In the genomic region with DNA sequence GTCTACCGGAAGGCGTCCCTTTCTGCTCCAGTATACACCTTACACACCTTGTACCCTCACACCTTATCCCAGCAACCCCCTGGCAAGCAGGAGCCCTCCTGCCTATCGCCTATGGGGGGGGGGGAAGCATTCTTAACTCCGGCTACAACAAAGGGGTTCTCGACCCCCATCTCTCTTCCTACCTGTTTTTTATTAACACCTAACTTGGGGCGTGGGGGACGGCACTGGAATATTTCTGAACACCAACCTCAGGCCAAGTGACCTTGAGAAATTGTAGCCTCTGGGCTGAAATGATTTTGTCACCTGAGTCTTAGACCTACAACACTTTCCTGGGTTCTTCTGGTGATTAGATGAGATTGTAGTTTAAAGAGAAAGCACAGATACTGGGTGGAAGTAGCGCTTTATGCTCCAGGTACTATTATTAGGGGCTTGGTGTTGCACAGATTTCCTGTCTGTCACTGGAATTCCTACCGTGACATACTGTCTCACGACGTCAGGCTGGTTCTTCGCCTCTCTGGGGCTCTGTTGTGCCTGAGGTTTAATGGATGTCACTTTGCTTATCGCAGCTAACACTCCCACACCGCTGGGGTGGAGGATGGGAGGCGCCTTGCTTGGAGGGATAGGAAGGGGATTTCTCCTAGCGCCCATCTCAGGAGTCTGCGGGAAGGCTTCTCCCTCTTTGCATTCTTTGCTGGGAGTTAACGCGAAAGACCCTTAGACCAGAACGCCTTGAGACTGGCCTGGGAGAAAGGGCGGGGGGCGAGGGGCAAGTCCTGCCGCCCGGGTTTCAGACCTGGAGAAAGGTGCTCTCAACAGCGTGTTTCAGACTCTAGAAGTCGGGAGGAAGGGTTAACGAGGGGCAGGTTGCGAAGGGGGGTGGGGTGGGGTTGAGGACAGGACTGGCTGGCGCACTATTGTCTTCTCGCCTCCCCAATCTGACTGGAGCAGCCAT, we compare ENCODE assay signal across 10 mouse cellular contexts. TPM values are rescaled to one million over a fixed set of nuclear protein-coding genes. Genes with fewer than 3 reads are reported as not detected.
A peak's percentile ranks its signal among the peaks of the same experiment; 100 is the strongest.
DNase-seq lines count a peak whose midpoint lies in the region; ATAC-seq and TF ChIP-seq lines count a peak whose summit lies in the region.
"Had no signal": no experiment of that assay in that cellular context is flagged by ENCODE, and none has a peak within 500 bp of the region (broad histone marks: within the 10 kb centered on the region; RNA-seq: fewer than 3 reads in every experiment).

No protein-coding gene starts in this region.

- H3K36me3 ChIP-seq in heart, embryonic 14.5 days (ENCODE audit: control insufficient read depth, insufficient read depth, low read length) = no peaks in the 10 kb centered on the region
- H3K36me3 ChIP-seq in ES-E14 (ENCODE audit: control insufficient read depth, insufficient read depth, low read length, poor library complexity, severe bottlenecking) = no peaks in the 10 kb centered on the region
- H3K36me3 ChIP-seq in forebrain, embryonic 14.5 days (ENCODE audit: control insufficient read depth, insufficient read depth, low read length) = 0 out of 2 replicates have a peak, but pooled peaks cover 3% of the 10 kb centered on the region
- no peaks in the 10 kb centered on the region for H3K36me3 ChIP-seq in midbrain, embryonic 11.5 days (ENCODE audit: control insufficient read depth, insufficient read depth, low read length)

- ATAC-seq in heart, embryonic 14.5 days (ENCODE audit: insufficient number of reproducible peaks, insufficient read depth, low FRiP score, low read depth) = no peak
- ATAC-seq in forebrain, embryonic 14.5 days = no peak
- ATAC-seq in midbrain, embryonic 11.5 days (ENCODE audit: low FRiP score) = no peak

- 6% methylated on average over 30 of the region's 30 CpGs for WGBS in heart, embryonic 14.5 days
- WGBS in forebrain, embryonic 14.5 days = 3% methylated on average over 29 of the region's 30 CpGs
- WGBS in midbrain, embryonic 11.5 days = 2% methylated on average over 30 of the region's 30 CpGs
- WGBS in lung, adult 2 months = 8% methylated on average over 30 of the region's 30 CpGs
- 7% methylated on average over 30 of the region's 30 CpGs for WGBS in cerebellum, adult 2 months

- in situ Hi-C loops in ES-E14 (cut with MboI; ENCODE audit: low sequenced_read_pairs in 2 of 2, unreplicated experiment in 2 of 2) = loop anchor here (5.0 to 25.0 kb wide), 6 partner anchors 91 to 979 kb away; a partner anchor contains a TSS

- no peak overlapping the region for H3K27ac ChIP-seq in heart, embryonic 14.5 days (replicated peaks in 1 of 2; ENCODE audit: control insufficient read depth in 1 of 2, insufficient read depth in 1 of 2, low read depth in 2 of 2, low read length in 2 of 2)
- no peak overlapping the region for H3K27ac ChIP-seq in ES-E14 (ENCODE audit: insufficient read depth, low read depth, low read length, poor library complexity, severe bottlenecking)
- peak overlapping the region; percentile 93 for H3K27ac ChIP-seq in forebrain, embryonic 14.5 days (ENCODE audit: low read depth, low read length)
- peak overlapping the region; percentile 17; the same call in 1 of the 2 replicates for H3K27ac ChIP-seq in midbrain, embryonic 11.5 days (ENCODE audit: low read depth, low read length)
- no peak overlapping the region for H3K27ac ChIP-seq in cerebellum, adult 2 months (ENCODE audit: insufficient read depth, low read length)
- H3K27ac ChIP-seq: left cerebral cortex, adult 2 months had no signal

- H3K4me2 ChIP-seq in heart, embryonic 14.5 days (ENCODE audit: low read length) = peak overlapping the region; percentile 86
- H3K4me2 ChIP-seq in forebrain, embryonic 14.5 days (ENCODE audit: low read length) = peak overlapping the region; percentile 68
- peak overlapping the region; percentile 65 for H3K4me2 ChIP-seq in midbrain, embryonic 11.5 days

- H3K9ac ChIP-seq in heart, embryonic 14.5 days (ENCODE audit: low read length) = no peak overlapping the region; the same call in 1 of the 2 replicates
- H3K9ac ChIP-seq in ES-E14 (ENCODE audit: insufficient read depth, low read depth, low read length, poor library complexity, severe bottlenecking) = no peak overlapping the region
- H3K9ac ChIP-seq in forebrain, embryonic 14.5 days (ENCODE audit: low read length) = peak overlapping the region; percentile 80
- 0 out of 2 replicates have a peak overlapping the region, but pooled peaks have one; percentile 13 for H3K9ac ChIP-seq in midbrain, embryonic 11.5 days (ENCODE audit: low read length)

- peak overlapping the region; percentile 7 to 26; a peak in 2 of 4 replicates for H3K4me3 ChIP-seq in heart, embryonic 14.5 days (ENCODE audit: control insufficient read depth in 1 of 2, insufficient read depth in 1 of 2, low read depth in 1 of 2, low read length in 2 of 2)
- peak overlapping the region; percentile 5; a peak in 2 of 4 replicates for H3K4me3 ChIP-seq in ES-E14 (ENCODE audit: insufficient read depth in 1 of 2, low read depth in 1 of 2, low read length in 2 of 2, poor library complexity in 1 of 2, severe bottlenecking in 1 of 2)
- peak overlapping the region; percentile 48 for H3K4me3 ChIP-seq in forebrain, embryonic 14.5 days (ENCODE audit: low read depth, low read length)
- H3K4me3 ChIP-seq in midbrain, embryonic 11.5 days (ENCODE audit: low read depth, low read length) = peak overlapping the region; percentile 16
- no peak overlapping the region for H3K4me3 ChIP-seq in lung, adult 2 months (replicated peaks; ENCODE audit: extremely low read depth, low read depth, low read length)
- H3K4me3 ChIP-seq in cerebellum, adult 2 months (replicated peaks; ENCODE audit: insufficient read depth, low read depth, low read length) = no peak overlapping the region
- H3K4me3 ChIP-seq: left cerebral cortex, adult 2 months had no signal

- H3K4me1 ChIP-seq in heart, embryonic 14.5 days (ENCODE audit: control insufficient read depth in 2 of 2, insufficient read depth in 2 of 2, low read length in 2 of 2) = peaks cover 42 to 61% of the 10 kb centered on the region in 2 experiments
- peaks cover 0 to 17% of the 10 kb centered on the region in 2 experiments; a peak in 3 of 4 replicates for H3K4me1 ChIP-seq in ES-E14 (ENCODE audit: control insufficient read depth in 2 of 2, insufficient read depth in 2 of 2, low read length in 2 of 2, poor library complexity in 1 of 2)
- peaks cover 10% of the 10 kb centered on the region for H3K4me1 ChIP-seq in forebrain, embryonic 14.5 days (ENCODE audit: control insufficient read depth, insufficient read depth, low read length)
- H3K4me1 ChIP-seq in midbrain, embryonic 11.5 days (ENCODE audit: control insufficient read depth, insufficient read depth, low read length) = peaks cover 55% of the 10 kb centered on the region
- H3K4me1 ChIP-seq in lung, adult 2 months (ENCODE audit: control insufficient read depth, insufficient read depth, low read length) = no peaks in the 10 kb centered on the region; the same call in 1 of the 2 replicates
- no peaks in the 10 kb centered on the region for H3K4me1 ChIP-seq in cerebellum, adult 2 months (ENCODE audit: control insufficient read depth, insufficient read depth, low read length)

- intact Hi-C loops in heart, postnatal 14 days (cut with DNase I) = loop anchor here (10.0 kb wide), 1 partner anchor 311 kb away; no protein-coding TSS in a partner anchor

- no peaks in the 10 kb centered on the region for H3K9me3 ChIP-seq in heart, embryonic 14.5 days (ENCODE audit: control insufficient read depth, low read length)
- no peaks in the 10 kb centered on the region for H3K9me3 ChIP-seq in ES-E14 (ENCODE audit: control insufficient read depth, insufficient read depth, low read depth, low read length)
- no peaks in the 10 kb centered on the region for H3K9me3 ChIP-seq in forebrain, embryonic 14.5 days (replicated peaks; ENCODE audit: control insufficient read depth, low read length)
- H3K9me3 ChIP-seq in midbrain, embryonic 11.5 days (ENCODE audit: control insufficient read depth, low read length) = no peaks in the 10 kb centered on the region

- no peak for DNase-seq in heart, postnatal 14 days
- no peak for DNase-seq in ES-E14 (ENCODE audit: low read depth, low spot score)
- peak; percentile 54 for DNase-seq in forebrain, embryonic 14.5 days (ENCODE audit: low spot score)
- peak; percentile 95 for DNase-seq in midbrain, embryonic 11.5 days (ENCODE audit: low spot score, missing footprints)
- DNase-seq in urinary bladder, postnatal 14 days (ENCODE audit: low spot score) = no peak
- DNase-seq in lung, adult 2 months = no peak
- no peak for DNase-seq in cerebellum, adult 2 months

- no peak for TF ChIP-seq CTCF in lung, adult 2 months (IDR thresholded peaks at IDR 0.05; ENCODE audit: insufficient read depth, low read length)
- no peak for TF ChIP-seq CTCF in cerebellum, adult 2 months (IDR thresholded peaks at IDR 0.05; ENCODE audit: borderline replicate concordance, insufficient read depth, low read depth, low read length)

- H3K27me3 ChIP-seq in heart, embryonic 14.5 days (ENCODE audit: control insufficient read depth, insufficient read depth, low read length) = peaks cover 94% of the 10 kb centered on the region
- H3K27me3 ChIP-seq in forebrain, embryonic 14.5 days (replicated peaks; ENCODE audit: control insufficient read depth, insufficient read depth, low read length) = peaks cover 83% of the 10 kb centered on the region
- peaks cover 93% of the 10 kb centered on the region for H3K27me3 ChIP-seq in midbrain, embryonic 11.5 days (ENCODE audit: control insufficient read depth, insufficient read depth, low read length)
- peaks cover 9% of the 10 kb centered on the region; the same call in 1 of the 2 replicates for H3K27me3 ChIP-seq in cerebellum, adult 2 months (ENCODE audit: control insufficient read depth, insufficient read depth, low read length)

- TF ChIP-seq POLR2A in lung, adult 2 months (IDR thresholded peaks at IDR 0.05; ENCODE audit: borderline replicate concordance, extremely low read depth, low read depth, low read length) = no peak
- no peak for TF ChIP-seq POLR2A in cerebellum, adult 2 months (IDR thresholded peaks at IDR 0.05; ENCODE audit: borderline replicate concordance, insufficient read depth, low read length)

RNA-seq across cellular contexts. Expression of a gene that starts 13.1 kb away (rescaled TPM):
- 0.23 and 0.26 TPM in 2 replicates for polyA plus RNA-seq in heart, embryonic 14.5 days (2014; fragmentation: Nextera tagmentation; extraction: Ambion mirVana)
- total RNA-seq in heart, postnatal 14 days (2021) = under 1 TPM; 0.43 to 0.51 TPM
- total RNA-seq in ES-E14 (2012; rRNA removed) = 1.0 and 3.1 TPM in 2 replicates
- polyA plus RNA-seq in forebrain, embryonic 14.5 days (2014; fragmentation: Nextera tagmentation; extraction: Ambion mirVana) = 46.4 and 70.4 TPM in 2 replicates
- 12.8 and 14.5 TPM in 2 replicates for polyA plus RNA-seq in midbrain, embryonic 11.5 days (2014; fragmentation: Nextera tagmentation; extraction: Ambion mirVana)
- 0.28 and 0.37 TPM in 2 replicates for polyA plus RNA-seq in lung, adult 2 months (2012; rRNA removed)
- 474 and 548 TPM in 2 replicates for polyA plus RNA-seq in cerebellum, adult 2 months (2012; rRNA removed)
- polyA plus RNA-seq: C2C12 had no signal

RNA-seq across cellular contexts. Expression of a gene that starts 57.3 kb away (rescaled TPM):
- polyA plus RNA-seq in heart, embryonic 14.5 days (2014; fragmentation: Nextera tagmentation; extraction: Ambion mirVana) = 0.36 and 1.0 TPM in 2 replicates
- total RNA-seq in heart, postnatal 14 days (2021) = under 1 TPM; 0.14 to 0.17 TPM
- total RNA-seq in ES-E14 (2012; rRNA removed) = 0.26 TPM in 1 of 2 replicates, not detected in the other
- 1.8 and 2.8 TPM in 2 replicates for polyA plus RNA-seq in forebrain, embryonic 14.5 days (2014; fragmentation: Nextera tagmentation; extraction: Ambion mirVana)
- polyA plus RNA-seq in midbrain, embryonic 11.5 days (2014; fragmentation: Nextera tagmentation; extraction: Ambion mirVana) = 2.7 and 3.0 TPM in 2 replicates
- 3.5 and 4.4 TPM in 2 replicates for polyA plus RNA-seq in lung, adult 2 months (2012; rRNA removed)
- 0.80 and 1.6 TPM in 2 replicates for polyA plus RNA-seq in cerebellum, adult 2 months (2012; rRNA removed)

Comparison
In these comparisons a context has a peak if more than half of its experiments do, and no peak if none do; other contexts are left out.
1. H3K27ac ChIP-seq: peak in forebrain, embryonic 14.5 days (single experiment) and midbrain, embryonic 11.5 days (single experiment); none in heart, embryonic 14.5 days (0 of 2), ES-E14 (single experiment) and cerebellum, adult 2 months (single experiment).
2. H3K4me3 ChIP-seq: peak in heart, embryonic 14.5 days (2 of 2), ES-E14 (2 of 2), forebrain, embryonic 14.5 days (single experiment) and midbrain, embryonic 11.5 days (single experiment); none in lung, adult 2 months (single experiment) and cerebellum, adult 2 months (single experiment).
3. H3K9ac ChIP-seq: peak in forebrain, embryonic 14.5 days (single experiment) and midbrain, embryonic 11.5 days (single experiment); none in heart, embryonic 14.5 days (single experiment) and ES-E14 (single experiment).
4. DNase-seq: peak in forebrain, embryonic 14.5 days (single experiment) and midbrain, embryonic 11.5 days (single experiment); none in heart, postnatal 14 days (0 of 2), ES-E14 (single experiment), urinary bladder, postnatal 14 days (single experiment), lung, adult 2 months (single experiment) and cerebellum, adult 2 months (0 of 2).
5. RNA of a gene that starts 13.1 kb away (polyA plus RNA-seq): 474 to 548 TPM in cerebellum, adult 2 months, 46.4 to 70.4 TPM in forebrain, embryonic 14.5 days and 12.8 to 14.5 TPM in midbrain, embryonic 11.5 days; 0.28 to 0.37 TPM in lung, adult 2 months and 0.23 to 0.26 TPM in heart, embryonic 14.5 days; every median in the first group is over 10 times any median in the second.
6. Peak in every context shown above with its lines, with median percentiles within 50 percentile points of each other: H3K4me2 ChIP-seq.